Mouse (Mus musculus) hindbrain, embryonic 16.5 days (tissue): ENCODE results near the gene Tardbp. TPM values are rescaled to one million over a fixed set of nuclear protein-coding genes. Genes with fewer than 3 reads are reported as not detected.

Experiments used
- ATAC-seq: fragments of 200-750 bp; cut with Nextera tagmentation; 2 replicates; pipeline ENCODE4 v1.8.0; 2017; ENCODE audit warnings: moderate TSS enrichment, moderate library complexity
- H3K27ac ChIP-seq: fragments of 300-500 bp; sonication (generic); 2 replicates; pipeline ENCODE4 v1.5.1; 2014; ENCODE audit warnings: low read depth, mild to moderate bottlenecking, control low read depth, low read length, moderate library complexity
- H3K27me3 ChIP-seq: fragments of 300-500 bp; sonication (generic); replicated peaks from 2 replicates; pipeline ENCODE4 v1.6.1; 2014; ENCODE audit warnings: low read length; ENCODE audit not compliant: control insufficient read depth, insufficient read depth
- H3K36me3 ChIP-seq: fragments of 300-500 bp; sonication (generic); 2 replicates; pipeline ENCODE4 v1.6.1; 2014; ENCODE audit warnings: mild to moderate bottlenecking, low read length, moderate library complexity, mixed read lengths; ENCODE audit not compliant: control insufficient read depth, insufficient read depth
- H3K4me1 ChIP-seq: fragments of 300-500 bp; sonication (generic); 2 replicates; pipeline ENCODE4 v1.6.1; 2014; ENCODE audit warnings: low read depth, low read length; ENCODE audit not compliant: control insufficient read depth, insufficient read depth
- H3K4me2 ChIP-seq: fragments of 300-500 bp; sonication (generic); 2 replicates; pipeline ENCODE4 v1.6.1; 2014; ENCODE audit warnings: mild to moderate bottlenecking, low read length, control low read depth, moderate library complexity
- H3K4me3 ChIP-seq: fragments of 300-500 bp; sonication (generic); 2 replicates; pipeline ENCODE4 v1.5.1; 2014; ENCODE audit warnings: mild to moderate bottlenecking, low read length, control low read depth, moderate library complexity
- H3K9ac ChIP-seq: fragments of 300-500 bp; sonication (generic); 2 replicates; pipeline ENCODE4 v1.6.1; 2014; ENCODE audit warnings: low read depth, mild to moderate bottlenecking, control low read depth, low read length, moderate library complexity
- H3K9me3 ChIP-seq: fragments of 300-500 bp; sonication (generic); 2 replicates; pipeline ENCODE4 v1.6.1; 2014; ENCODE audit warnings: mild to moderate bottlenecking, low read length, moderate library complexity; ENCODE audit not compliant: control insufficient read depth
- WGBS: fragments of 180-500 bp; shearing (Covaris S2); extraction: QIAGEN DNeasy Blood & Tissue Kit; methylation state at CpG from one replicate; pipeline ENCODE4 v1.1.7; 2014; 5-methylcytosine and 5-hydroxymethylcytosine counted together
- polyA plus RNA-seq: library from polyadenylated mRNA; unstranded; fragments of >200 nt; fragmentation: Nextera tagmentation; extraction: Ambion mirVana; gene quantifications from 2 replicates; pipeline ENCODE4 v1.2.1, GENCODE M21; 2015

Gene Tardbp
- polyA plus RNA-seq, 1 experiment from 2014 or later = 157 TPM

DNA sequence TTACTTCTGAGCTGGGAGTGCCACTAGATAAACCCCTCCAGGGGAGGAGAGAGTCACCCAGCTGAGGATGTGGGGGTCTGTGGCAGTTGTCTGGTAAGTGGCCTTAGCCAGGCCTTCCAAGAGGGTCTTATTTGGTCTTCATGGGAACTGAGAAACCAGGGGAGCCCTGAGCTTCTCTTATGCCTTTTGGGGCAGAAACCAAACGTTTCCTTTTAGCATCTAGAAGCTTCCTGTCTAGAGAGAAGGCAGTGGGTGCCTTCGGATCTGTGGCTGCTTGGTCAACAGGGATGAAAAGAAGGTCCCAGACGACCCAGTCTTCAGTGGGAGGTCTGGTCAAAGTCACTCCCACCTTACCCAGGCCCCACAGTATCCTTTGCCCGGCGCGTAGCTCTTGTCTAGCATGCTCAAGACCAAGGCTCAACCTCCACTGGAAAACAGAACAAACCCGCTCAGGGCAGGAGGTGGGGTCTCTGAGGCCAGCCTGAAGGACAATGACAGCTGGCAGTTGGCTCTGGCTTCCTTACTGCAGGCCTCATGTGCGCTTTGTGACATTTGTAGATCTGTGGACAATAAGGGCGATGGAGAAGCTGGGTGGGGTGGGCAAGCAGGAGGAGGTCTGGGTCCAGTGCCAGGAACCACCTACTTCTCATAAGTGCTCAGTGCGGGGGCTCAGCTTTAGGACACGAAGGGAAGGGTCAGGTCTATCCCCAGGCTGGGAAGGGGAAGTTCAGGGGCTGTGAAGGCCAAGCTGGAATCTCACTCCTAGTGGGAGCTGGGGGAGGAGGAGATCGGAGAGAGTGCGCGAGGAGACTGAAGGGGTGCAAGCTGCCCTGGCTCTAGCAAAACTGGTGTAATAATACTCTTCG lies 16.7 kb upstream of the Tardbp start, which contains the start of gene Gm572:
Gene Gm572, plus strand, starts transcription at position 27 of the 866 bp plus-strand sequence.
- Histone ChIP-seq H3K36me3 (no peaks in the 10 kb centered on the region), H3K4me3 (no peak within 1 kb of the TSS), H3K27ac (no peak within 1 kb of the TSS), H3K9ac (0 out of 2 replicates have a peak within 1 kb of the TSS, but pooled peaks have one; percentile 1), H3K4me1 (peaks cover 4% of the 10 kb centered on the region; the same call in 1 of the 2 replicates), H3K27me3 (no peaks in the 10 kb centered on the region), H3K4me2 (peak within 1 kb of the TSS; percentile 46), H3K9me3 (no peaks in the 10 kb centered on the region)
- ATAC-seq = no peak
- 64% methylated on average over 15 of the region's 15 CpGs for WGBS

DNA sequence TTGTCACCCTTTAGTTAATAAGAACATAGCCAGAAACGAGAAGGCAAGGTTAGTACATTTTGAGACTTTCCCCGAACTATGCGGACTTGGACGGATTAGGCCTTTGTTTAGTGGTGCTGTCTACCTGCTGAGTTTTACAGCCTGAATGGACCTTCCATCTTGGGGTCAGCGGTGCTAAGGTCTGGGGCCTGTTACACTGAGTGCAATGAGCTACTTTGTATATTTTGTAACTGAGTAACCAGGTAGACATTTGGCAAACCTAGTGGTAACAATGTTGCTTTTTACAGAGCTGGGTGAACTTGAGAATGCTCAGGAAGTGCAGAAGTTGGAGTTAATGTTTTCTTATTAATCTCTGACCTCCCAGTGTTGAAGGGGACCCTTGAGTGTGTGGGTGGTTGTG lies 14.3 kb upstream of the Tardbp start:
- Histone ChIP-seq H3K4me2 (no peak overlapping the region), H3K36me3 (no peaks in the 10 kb centered on the region), H3K27ac (no peak overlapping the region), H3K4me1 (peaks cover 4% of the 10 kb centered on the region; the same call in 1 of the 2 replicates), H3K9me3 (no peaks in the 10 kb centered on the region), H3K27me3 (no peaks in the 10 kb centered on the region), H3K4me3 (no peak overlapping the region), H3K9ac (no peak overlapping the region)
- 83% methylated on average over 5 of the region's 5 CpGs for WGBS
- ATAC-seq = no peak

DNA sequence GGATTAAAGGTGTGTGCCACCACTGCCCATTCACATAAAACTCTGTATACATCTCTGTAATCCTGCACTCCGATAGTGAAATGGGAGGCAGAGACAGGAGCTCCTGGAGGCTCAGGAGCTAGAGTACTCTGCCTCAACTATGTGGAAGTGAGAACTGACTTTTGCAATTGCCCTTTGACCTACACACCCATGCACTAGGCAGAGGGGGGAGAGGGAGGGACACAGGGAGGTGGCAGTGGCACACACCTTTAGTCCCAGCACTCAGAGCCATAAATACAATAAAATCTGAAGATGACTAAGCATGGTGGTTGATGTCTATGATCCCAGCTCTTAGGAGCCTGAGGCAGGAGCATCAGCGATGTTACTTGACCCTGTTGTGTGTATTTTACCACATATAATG lies 12.6 kb upstream of the Tardbp start:
- no peak overlapping the region for H3K9ac ChIP-seq
- WGBS = 87% methylated on average over 2 of the region's 2 CpGs
- no peaks in the 10 kb centered on the region for H3K27me3 ChIP-seq
- H3K27ac ChIP-seq = no peak overlapping the region
- no peak overlapping the region for H3K4me2 ChIP-seq
- H3K36me3 ChIP-seq = no peaks in the 10 kb centered on the region
- no peaks in the 10 kb centered on the region for H3K9me3 ChIP-seq
- H3K4me1 ChIP-seq = peaks cover 4% of the 10 kb centered on the region; the same call in 1 of the 2 replicates
- H3K4me3 ChIP-seq = no peak overlapping the region
- ATAC-seq = no peak

DNA sequence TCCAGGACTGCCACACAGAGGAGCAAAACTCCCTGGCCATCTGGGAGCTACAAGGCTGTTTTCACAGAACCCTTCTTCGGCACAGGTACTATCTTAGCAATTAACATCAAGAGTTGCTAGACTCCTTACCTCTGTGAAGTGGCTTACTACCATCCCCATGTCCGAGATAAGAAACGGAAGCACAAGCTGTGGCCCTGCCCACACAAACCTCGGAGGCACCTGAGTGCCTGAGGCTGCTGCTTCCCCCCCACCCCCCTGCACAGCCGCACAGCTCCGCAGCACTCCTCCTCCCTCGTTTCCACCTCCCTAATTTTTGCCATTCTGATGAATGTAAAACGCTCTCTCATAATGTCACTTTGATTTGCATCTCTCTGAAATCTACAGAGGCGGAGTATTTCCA lies 11.5 kb upstream of the Tardbp start:
- Histone ChIP-seq H3K9ac (no peak overlapping the region), H3K4me2 (no peak overlapping the region), H3K4me3 (no peak overlapping the region), H3K27ac (no peak overlapping the region), H3K9me3 (no peaks in the 10 kb centered on the region), H3K4me1 (no peaks in the 10 kb centered on the region), H3K27me3 (no peaks in the 10 kb centered on the region), H3K36me3 (no peaks in the 10 kb centered on the region)
- WGBS = 64% methylated on average over 9 of the region's 9 CpGs
- no peak for ATAC-seq

DNA sequence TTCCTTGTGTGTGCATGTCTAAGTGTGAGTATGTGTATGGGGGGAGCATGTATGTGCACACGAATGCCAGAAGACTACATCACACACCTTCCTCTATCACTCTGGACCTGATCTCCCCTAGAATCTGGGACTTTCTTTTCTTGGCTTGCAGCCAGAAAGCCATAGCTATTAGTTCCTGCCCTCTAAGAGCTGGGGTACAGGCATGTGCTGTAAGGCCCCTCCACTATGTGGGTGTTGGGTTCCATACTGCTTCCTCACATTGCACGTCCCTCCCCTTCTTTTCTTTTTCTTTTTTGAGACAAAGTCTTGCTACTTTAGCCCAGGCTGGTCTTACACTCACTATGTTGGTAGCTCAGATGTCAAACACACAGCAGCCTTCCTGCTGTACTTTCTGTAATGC lies 8.5 kb upstream of the Tardbp start:
- no peak overlapping the region for H3K4me2 ChIP-seq
- H3K27me3 ChIP-seq = no peaks in the 10 kb centered on the region
- no peak overlapping the region for H3K4me3 ChIP-seq
- no peak for ATAC-seq
- H3K9me3 ChIP-seq = no peaks in the 10 kb centered on the region
- no peaks in the 10 kb centered on the region for H3K4me1 ChIP-seq
- 77% methylated on average over 2 of the region's 2 CpGs for WGBS
- no peak overlapping the region for H3K27ac ChIP-seq
- no peaks in the 10 kb centered on the region for H3K36me3 ChIP-seq
- no peak overlapping the region for H3K9ac ChIP-seq

DNA sequence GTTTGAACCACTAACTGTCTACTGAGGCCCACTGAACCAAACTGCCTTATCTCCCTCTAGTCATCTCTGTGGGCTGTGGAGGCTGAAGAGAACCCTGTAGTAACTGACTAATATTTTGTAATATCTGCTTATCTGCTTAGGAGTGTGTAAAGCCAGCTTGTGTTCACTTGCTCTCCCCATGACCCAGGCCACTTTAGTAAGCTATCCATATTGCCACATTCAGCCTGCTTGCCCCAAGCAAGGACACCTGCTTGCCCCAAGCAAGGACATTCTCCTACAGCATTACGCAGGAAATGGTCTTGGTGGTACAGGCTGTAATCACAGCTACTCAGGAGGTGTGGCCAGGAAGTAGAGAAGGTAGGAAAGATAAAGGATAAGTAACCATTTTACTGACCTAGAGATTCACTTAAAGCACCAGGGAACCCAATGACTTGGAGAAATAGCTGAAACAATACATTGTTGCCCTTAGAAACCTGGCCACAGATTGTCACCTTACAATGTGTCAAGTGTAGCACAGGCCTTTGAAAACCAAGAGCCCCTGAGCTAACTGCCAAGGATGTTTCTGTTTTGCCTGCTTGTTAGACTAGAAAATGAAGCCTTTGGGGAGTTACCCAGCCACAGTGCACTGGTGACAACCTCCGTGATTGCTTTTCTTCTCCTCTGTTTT lies 6.7 kb upstream of the Tardbp start:
- Histone ChIP-seq H3K4me2 (no peak overlapping the region), H3K9me3 (no peaks in the 10 kb centered on the region), H3K4me1 (no peaks in the 10 kb centered on the region), H3K9ac (no peak overlapping the region), H3K27me3 (no peaks in the 10 kb centered on the region), H3K4me3 (no peak overlapping the region), H3K27ac (no peak overlapping the region), H3K36me3 (no peaks in the 10 kb centered on the region)
- WGBS = 68% methylated on average over 2 of the region's 2 CpGs
- no peak for ATAC-seq

DNA sequence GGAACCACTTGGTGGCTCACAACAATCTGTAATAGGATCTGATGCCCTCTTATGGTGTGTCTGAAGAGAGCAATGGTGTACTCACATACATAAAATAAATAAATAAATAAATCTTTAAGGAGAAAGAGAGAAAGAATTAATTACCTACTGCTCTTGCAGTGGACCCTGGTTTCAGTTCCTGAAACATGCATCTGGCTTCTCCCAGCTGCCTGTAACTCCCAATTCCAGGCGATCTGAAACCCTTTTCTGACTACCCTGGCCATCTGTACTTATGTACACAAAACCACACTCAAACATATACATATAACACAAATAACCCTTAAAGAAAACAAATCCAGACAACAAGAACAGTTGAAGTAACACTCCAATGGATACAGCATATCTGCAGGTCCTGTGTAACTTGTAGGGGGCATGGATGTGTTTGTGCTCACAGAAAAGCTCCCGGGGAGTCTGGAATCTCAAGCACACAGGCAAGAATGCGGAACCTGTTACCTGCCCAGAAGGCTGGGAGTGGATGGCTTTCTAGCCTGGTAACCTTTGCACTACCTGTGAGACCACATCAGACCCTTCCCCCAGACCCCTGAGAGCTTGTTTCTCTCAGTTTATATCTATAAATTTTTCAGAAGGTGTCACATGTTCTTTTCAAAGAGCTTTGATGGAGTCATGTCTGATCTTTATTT lies 5.3 kb upstream of the Tardbp start:
- Histone ChIP-seq H3K36me3 (no peaks in the 10 kb centered on the region), H3K9ac (no peak overlapping the region), H3K4me1 (no peaks in the 10 kb centered on the region), H3K9me3 (no peaks in the 10 kb centered on the region), H3K4me2 (no peak overlapping the region), H3K27ac (no peak overlapping the region), H3K4me3 (no peak overlapping the region), H3K27me3 (no peaks in the 10 kb centered on the region)
- 82% methylated on average over 3 of the region's 3 CpGs for WGBS
- ATAC-seq = no peak

DNA sequence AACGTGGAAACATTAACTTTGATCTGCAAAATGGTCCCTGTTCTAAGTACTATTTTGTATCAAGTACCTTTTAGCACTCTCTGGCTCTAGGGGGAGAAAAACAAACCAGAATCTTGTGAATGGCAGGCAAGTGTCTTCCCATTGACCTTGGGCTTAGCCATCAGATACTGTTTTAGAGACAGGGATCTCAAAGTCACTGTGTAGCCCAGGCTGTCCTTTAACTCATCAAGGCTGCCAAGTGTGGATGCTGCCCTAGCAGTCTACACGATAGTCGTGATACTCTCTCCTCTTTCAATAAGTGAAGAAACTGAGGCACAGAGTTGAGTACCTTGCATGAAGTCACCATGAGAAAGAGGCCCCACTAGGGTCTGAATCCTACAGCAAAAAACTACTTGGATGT lies 427 bp upstream of the Tardbp start:
- H3K9me3 ChIP-seq = no peaks in the 10 kb centered on the region
- WGBS = 57% methylated on average over 3 of the region's 3 CpGs
- no peaks in the 10 kb centered on the region for H3K27me3 ChIP-seq
- peaks cover 6% of the 10 kb centered on the region for H3K4me1 ChIP-seq
- peak overlapping the region; percentile 89 for H3K4me3 ChIP-seq
- peak; percentile 46 for ATAC-seq
- H3K27ac ChIP-seq = no peak overlapping the region
- peak overlapping the region; percentile 1; the same call in 1 of the 2 replicates for H3K9ac ChIP-seq
- peak overlapping the region; percentile 64 for H3K4me2 ChIP-seq
- peaks cover 16% of the 10 kb centered on the region for H3K36me3 ChIP-seq
